ENCODE assay signal across 11 mouse cellular contexts in genomic region chr11:115692800-115693199, GRCm38 (mm10). TPM values are rescaled to one million over a fixed set of nuclear protein-coding genes. Genes with fewer than 3 reads are reported as not detected.
DNase-seq lines count a peak whose midpoint lies in the region; ATAC-seq and TF ChIP-seq lines count a peak whose summit lies in the region.
"Had no signal": no experiment of that assay in that cellular context is flagged by ENCODE, and none has a peak within 500 bp of the region (broad histone marks: within the 10 kb centered on the region; RNA-seq: fewer than 3 reads in every experiment).

No protein-coding gene starts in this region.

- TF ChIP-seq CTCF in layer of hippocampus, adult 2 months (conservative IDR thresholded peaks at IDR 0.05) = no peak

- H3K4me3 ChIP-seq in layer of hippocampus, adult 2 months = no peak overlapping the region
- no peak overlapping the region for H3K4me3 ChIP-seq in liver, embryonic 13.5 days (replicated peaks)
- H3K4me3 ChIP-seq: embryonic facial prominence, embryonic 12.5 days; midbrain, embryonic 10.5 days had no signal

- H3K4me2 ChIP-seq in liver, embryonic 13.5 days = no peak overlapping the region
- H3K4me2 ChIP-seq: embryonic facial prominence, embryonic 12.5 days had no signal

- 38% methylated on average over 5 of the region's 5 CpGs for WGBS in liver, embryonic 13.5 days (ENCODE audit: insufficient replicate concordance)

- H3K36me3 ChIP-seq in liver, embryonic 13.5 days = peaks cover 21% of the 10 kb centered on the region

- DNase-seq in layer of hippocampus, adult 2 months (ENCODE audit: low spot score in 2 of 2) = no peak
- no peak for DNase-seq in layer of hippocampus, postnatal 10 days (ENCODE audit: low spot score in 2 of 2)
- peak; percentile 68 for DNase-seq in heart, adult 8-10 months (ENCODE audit: low spot score)
- no peak for DNase-seq in liver, embryonic 13.5 days
- DNase-seq in spleen, postnatal 36 days (ENCODE audit: low spot score in 2 of 2) = peak; percentile 66 to 68
- DNase-seq in right cerebral cortex, postnatal 10 days (ENCODE audit: low spot score in 2 of 2) = no peak
- DNase-seq in yolk sac, embryonic 10.5 days (ENCODE audit: low spot score) = no peak
- no peak for DNase-seq in thymus, postnatal 36 days

- no peak for ATAC-seq in liver, embryonic 13.5 days (ENCODE audit: low read depth)
- ATAC-seq: hindbrain, embryonic 16.5 days had no signal

- peaks cover 71% of the 10 kb centered on the region for H3K4me1 ChIP-seq in liver, embryonic 13.5 days (replicated peaks)
- H3K4me1 ChIP-seq: embryonic facial prominence, embryonic 12.5 days had no signal

- no peaks in the 10 kb centered on the region for H3K27me3 ChIP-seq in liver, embryonic 13.5 days
- H3K27me3 ChIP-seq: embryonic facial prominence, embryonic 12.5 days had no signal

- 0 out of 2 replicates have a peak overlapping the region, but pooled peaks have one; percentile 23 for H3K9ac ChIP-seq in liver, embryonic 13.5 days
- H3K9ac ChIP-seq: embryonic facial prominence, embryonic 12.5 days had no signal

- no peaks in the 10 kb centered on the region for H3K9me3 ChIP-seq in liver, embryonic 13.5 days (replicated peaks)
- H3K9me3 ChIP-seq: embryonic facial prominence, embryonic 12.5 days; midbrain, embryonic 10.5 days had no signal

- peak overlapping the region; percentile 43 for H3K27ac ChIP-seq in layer of hippocampus, adult 2 months
- H3K27ac ChIP-seq in liver, embryonic 13.5 days = peak overlapping the region; percentile 49
- H3K27ac ChIP-seq: embryonic facial prominence, embryonic 12.5 days; midbrain, embryonic 10.5 days had no signal

RNA-seq across cellular contexts. Expression of gene Grb2, which starts 15.6 kb away (rescaled TPM):
- 100 to 1,000 TPM; 182 to 198 TPM for total RNA-seq in layer of hippocampus, adult 2 months (2021)
- 100 to 1,000 TPM; 160 to 186 TPM for total RNA-seq in layer of hippocampus, postnatal 10 days (2021)
- total RNA-seq in heart, adult 8-10 months (2022) = 100 to 1,000 TPM in 3 of 4 experiments, 10 to 100 TPM in 1; 93.7 to 126 (median 111) TPM
- 56.7 and 63.5 TPM in 2 replicates for polyA plus RNA-seq in liver, embryonic 13.5 days (2015; fragmentation: Nextera tagmentation; extraction: Ambion mirVana)

Comparison
In these comparisons a context has a peak if more than half of its experiments do, and no peak if none do; other contexts are left out.
1. DNase-seq: peak in heart, adult 8-10 months (single experiment) and spleen, postnatal 36 days (2 of 2); none in layer of hippocampus, adult 2 months (0 of 2), layer of hippocampus, postnatal 10 days (0 of 2), liver, embryonic 13.5 days (single experiment), right cerebral cortex, postnatal 10 days (0 of 2), yolk sac, embryonic 10.5 days (single experiment) and thymus, postnatal 36 days (0 of 2).